Mouse (Mus musculus) urinary bladder, postnatal 10 days (tissue): ENCODE data around the gene Hspa5.
A peak's percentile ranks its signal among the peaks of the same experiment; 100 is the strongest.
"Not testable (repeated sequence)": the region's sequence is repeated elsewhere in the genome, so short reads cannot be mapped to it uniquely, and the experiment has no call there.

Experiments used
- DNase-seq: peaks from one replicate; pipeline ENCODE4 v3.0.0; 2022; ENCODE audit warnings: low spot score

Hspa5 gene

DNA sequence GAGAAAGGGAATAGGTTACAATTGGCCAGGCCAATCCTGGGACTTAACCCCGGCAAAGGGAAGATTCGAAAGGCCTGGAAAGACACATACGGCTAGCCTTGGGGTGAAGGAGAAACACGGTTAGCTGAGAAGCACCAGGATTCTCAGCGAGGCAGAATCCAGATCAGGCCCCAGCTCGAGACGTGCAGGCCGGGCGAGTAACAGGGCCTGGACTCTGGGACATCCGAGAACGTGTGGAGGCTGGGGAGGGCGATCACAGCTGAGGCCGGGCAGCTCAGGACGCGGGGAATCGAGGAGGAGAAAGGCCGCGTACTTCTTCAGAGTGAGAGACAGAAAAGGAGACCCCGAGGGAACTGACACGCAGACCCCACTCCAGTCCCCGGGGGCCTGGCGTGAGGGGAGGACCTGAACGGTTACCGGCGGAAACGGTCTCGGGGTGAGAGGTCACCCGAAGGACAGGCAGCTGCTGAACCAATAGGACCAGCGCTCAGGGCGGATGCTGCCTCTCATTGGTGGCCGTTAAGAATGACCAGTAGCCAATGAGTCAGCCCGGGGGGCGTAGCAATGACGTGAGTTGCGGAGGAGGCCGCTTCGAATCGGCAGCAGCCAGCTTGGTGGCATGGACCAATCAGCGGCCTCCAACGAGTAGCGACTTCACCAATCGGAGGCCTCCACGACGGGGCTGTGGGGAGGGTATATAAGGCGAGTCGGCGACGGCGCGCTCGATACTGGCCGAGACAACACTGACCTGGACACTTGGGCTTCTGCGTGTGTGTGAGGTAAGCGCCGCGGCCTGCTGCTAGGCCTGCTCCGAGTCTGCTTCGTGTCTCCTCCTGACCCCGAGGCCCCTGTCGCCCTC, at the start of gene Hspa5:
Hspa5 (plus strand) TSS at position 603 of the 859 bp plus-strand sequence.
- DNase-seq: peak; percentile 95

DNA sequence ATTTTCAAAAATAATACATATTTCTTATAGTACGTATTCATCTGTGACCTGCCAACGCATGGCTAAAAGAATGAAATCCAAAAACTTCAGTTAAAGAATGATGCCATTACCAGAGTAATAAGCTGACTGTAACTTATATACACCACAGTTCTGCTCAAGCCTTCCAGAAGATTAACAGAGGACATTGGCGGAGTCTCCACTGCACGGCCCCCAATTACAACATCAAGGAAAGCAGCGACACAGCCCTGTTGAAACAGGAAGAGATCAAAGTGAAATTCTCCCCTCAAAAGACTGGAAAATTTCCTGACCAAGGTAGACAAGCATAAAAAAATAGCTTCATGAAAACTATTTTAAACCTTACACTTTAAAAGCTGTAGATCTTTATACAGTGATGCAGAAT, 46.5 kb upstream of the Hspa5 start:
- DNase-seq: no peak

DNA sequence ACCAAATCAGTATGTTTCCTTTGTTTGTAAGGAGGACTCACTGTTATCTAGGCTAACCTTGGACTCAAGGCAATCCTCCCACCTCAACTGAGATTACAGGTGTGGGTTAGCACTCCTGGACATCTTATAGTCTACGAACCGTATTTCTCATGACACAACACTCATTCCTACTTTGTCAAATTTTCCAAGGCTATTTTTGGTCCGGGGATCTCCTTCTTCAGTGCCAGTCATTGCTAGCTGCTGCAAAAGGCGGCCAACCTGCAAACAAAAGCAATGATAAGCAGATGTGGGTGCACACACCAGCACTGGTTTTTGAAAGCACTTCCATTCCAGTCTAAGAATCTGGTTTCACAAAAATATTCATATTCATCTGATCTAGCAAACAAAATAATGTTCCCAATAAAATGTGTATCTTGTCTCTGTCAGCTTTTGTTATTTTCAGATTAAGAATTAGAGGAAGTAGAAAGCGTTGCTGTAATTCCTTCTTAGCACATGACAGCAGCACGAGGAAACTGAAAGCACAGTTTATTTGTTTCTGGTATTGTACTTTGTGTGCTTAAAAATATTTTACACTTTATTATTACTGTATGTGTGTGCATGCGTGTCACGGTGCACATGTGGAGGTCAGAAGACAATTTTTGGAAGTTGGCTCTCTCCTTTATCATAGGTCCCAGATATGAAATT, 44.6 kb upstream of the Hspa5 start:
- no peak for DNase-seq

DNA sequence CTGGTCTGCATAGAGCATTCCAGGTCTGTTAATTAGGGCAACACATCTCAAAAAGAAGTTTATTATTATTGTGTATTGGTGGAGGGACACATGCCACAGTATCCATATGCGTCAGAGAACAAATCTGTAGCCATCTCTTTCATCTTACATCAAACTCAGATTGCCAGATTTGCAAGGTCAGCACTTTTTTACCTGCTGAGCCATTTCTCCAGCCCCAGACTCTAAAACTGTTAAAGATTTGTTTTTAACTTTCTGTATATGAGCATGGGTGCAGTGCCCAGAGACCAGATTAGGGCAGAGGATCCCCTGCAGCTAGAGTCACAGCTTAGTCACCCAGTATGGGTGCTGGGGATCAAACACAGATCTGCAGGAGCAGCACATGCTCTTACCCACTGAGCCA, 35.1 kb upstream of the Hspa5 start:
- DNase-seq: no peak

GRCm38 (mm10) chr2:34737911-34738310, 33.9 kb upstream of the Hspa5 start:
- DNase-seq: no peak

- DNase-seq: no peak
These were observed 31.9 kb upstream of the Hspa5 start for GRCm38 (mm10) chr2:34739684-34740391.

GRCm38 (mm10) chr2:34741390-34742159, 30.2 kb upstream of the Hspa5 start:
- no peak for DNase-seq

GRCm38 (mm10) chr2:34742675-34743074, 29.1 kb upstream of the Hspa5 start:
- no peak for DNase-seq

DNA sequence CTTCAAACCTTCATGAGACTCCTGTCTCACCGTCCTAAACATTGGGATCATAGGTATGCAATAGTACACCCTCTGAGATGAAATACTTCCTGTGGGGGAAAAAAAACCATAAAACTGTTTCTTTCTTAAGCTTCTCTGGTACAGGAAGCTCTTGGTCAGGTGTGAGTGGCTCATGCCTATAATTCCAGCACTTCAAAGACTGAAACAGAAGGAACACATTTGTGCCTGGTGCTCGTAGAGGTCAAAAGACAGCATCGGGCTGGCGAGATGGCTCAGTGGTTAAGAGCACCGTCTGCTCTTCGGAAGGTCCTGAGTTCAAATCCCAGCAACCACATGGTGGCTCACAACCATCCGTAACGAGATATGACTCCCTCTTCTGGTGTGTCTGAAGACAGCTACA, 27.3 kb upstream of the Hspa5 start:
- no peak for DNase-seq

GRCm38 (mm10) chr2:34745673-34746072, 26.1 kb upstream of the Hspa5 start:
- DNase-seq: no peak

DNA sequence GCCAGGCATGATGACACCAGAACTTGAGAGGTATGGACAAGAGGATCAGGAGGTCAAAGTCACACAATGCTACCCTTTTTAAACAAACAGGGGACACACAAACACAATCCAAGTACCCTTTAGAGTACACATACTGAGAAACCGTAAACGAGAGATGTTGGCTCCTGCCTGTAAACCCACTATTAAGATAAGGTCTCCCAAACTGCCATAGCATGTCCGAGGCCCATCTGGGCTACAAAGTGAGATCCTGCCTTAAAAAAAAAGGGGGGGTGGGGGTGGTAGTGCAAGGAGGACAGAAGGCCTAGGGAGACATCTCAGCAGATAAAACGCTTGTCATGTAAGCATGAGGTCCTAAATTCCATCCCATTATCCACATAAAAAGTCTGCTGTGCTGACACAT, 23.3 kb upstream of the Hspa5 start:
- DNase-seq: no peak

- no peak for DNase-seq
These were observed 21.5 kb upstream of the Hspa5 start for GRCm38 (mm10) chr2:34750245-34750644.

GRCm38 (mm10) chr2:34753811-34754550, 17.8 kb upstream of the Hspa5 start:
- DNase-seq: peak; percentile 46

- no peak for DNase-seq
These were observed 17.0 kb upstream of the Hspa5 start, which contains the start of gene Gapvd1 for GRCm38 (mm10) chr2:34754551-34755358. TSS of gene Gapvd1 (minus strand) at chr2:34755232.

GRCm38 (mm10) chr2:34757341-34757740, 14.4 kb upstream of the Hspa5 start:
- no peak for DNase-seq

- DNase-seq: not testable (repeated sequence)
These were observed 10.5 kb upstream of the Hspa5 start for GRCm38 (mm10) chr2:34761272-34761671.

DNA sequence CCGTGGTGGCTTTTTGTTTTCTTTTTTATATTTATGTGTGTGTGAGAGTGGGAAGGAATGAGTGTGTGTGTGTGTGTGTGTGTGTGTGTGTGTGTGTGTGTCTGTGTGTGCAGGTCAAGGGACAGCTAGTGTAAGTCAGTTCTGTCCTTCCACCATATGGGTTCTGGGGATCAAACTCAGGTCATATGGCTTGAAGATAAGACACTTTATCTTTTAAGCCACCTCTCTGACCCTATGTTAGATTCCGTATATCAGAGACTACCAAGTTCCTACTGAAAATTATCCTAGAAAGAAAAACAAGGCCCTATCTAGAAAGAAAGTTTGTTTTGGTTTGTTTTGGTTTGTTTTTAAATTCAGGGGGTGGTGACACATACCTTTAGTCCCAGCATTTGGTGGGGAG, 9.6 kb upstream of the Hspa5 start:
- no peak for DNase-seq

DNA sequence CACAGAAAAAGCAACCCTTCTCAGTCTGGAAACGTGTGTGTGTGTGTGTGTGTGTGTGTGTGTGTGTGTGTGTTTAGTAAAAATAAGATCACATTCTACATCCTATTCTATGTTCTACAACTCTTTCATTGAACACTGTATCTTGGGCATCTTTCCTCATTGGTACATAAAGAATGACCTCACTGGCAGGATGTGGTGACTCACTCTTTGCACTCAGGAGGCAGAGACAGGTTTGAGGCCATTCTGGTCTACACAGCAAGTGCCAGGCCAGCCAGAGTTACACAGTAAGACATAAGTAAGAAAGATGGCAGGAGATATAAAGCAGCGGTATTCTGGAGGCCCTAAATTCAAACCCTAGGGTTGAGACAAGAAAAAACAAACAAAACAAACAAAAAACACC, 8.9 kb upstream of the Hspa5 start:
- no peak for DNase-seq

DNA sequence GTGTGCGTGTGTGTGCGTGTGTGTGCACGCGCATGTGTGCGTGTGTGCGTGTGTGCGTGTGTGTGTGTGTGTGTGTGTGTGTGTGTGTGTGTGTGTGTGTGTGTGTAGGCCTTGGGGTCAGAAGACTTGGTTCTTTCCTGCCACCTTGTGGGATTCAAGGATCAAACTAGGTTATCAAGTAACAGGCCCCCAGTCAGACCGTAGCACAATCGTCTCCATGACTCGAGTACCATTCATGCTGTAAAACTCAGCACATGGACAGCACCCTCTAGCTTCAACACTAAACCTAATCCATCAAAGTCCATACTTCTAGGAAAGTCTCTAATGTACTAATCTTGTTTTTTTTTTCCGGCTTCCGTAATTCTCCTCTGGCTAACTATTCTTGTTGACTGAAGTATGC, 7.0 kb upstream of the Hspa5 start:
- no peak for DNase-seq

GRCm38 (mm10) chr2:34770049-34770448, 1.7 kb upstream of the Hspa5 start:
- DNase-seq: no peak
